Mouse (Mus musculus): Measurements from ENCODE around the gene 4933430I17Rik.

The 4933430I17Rik gene

DNA sequence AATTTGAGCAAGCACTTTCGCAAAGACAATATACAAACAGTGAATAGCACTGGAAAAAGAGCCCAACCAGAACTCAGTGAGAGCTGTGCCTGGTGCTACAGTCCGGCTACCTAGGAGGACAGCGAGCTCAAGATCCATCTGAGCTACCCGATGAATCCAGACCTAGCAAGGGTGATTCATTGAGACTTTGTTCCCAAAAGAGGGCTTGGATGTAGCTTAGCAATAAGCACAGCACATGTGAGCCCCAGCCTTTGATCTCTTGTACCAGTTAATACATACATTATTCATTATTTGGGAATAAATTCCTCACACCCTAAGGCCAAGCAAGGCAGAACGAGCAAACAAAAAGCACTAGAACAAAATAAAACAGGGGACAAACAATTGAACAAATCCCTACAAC lies 69.3 kb downstream of the 4933430I17Rik start:
- in situ Hi-C loops (cut with MboI, MseI): no loop called here

DNA sequence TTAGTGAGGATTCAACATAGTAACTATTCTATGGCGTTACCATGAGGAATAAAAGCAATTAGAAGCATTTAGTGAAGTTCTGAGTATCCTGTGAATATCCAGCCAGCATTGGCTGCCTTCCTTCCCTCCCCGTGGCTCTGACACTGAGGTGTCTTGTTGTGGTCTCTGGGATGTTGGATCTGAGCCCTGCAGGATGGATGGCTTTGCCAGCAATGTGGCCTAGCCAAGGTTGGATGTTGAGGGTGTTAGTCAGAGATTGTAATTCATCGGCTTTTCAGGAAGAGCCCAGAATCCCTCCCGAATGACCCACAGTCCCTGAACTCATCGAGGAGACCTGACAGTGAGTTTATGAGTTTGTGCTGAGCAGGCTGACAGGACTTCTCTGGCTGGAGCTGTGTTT lies 70.9 kb downstream of the 4933430I17Rik start:
- in situ Hi-C loops (cut with MboI, MseI): no loop called here

Measured in regulatory T cell (primary cell).